Mouse (Mus musculus): ENCODE data around the gene Nfat5. TPM values are rescaled to one million over a fixed set of nuclear protein-coding genes. Genes with fewer than 3 reads are reported as not detected.

The Nfat5 gene
- 8.4 and 8.9 TPM in 2 replicates for polyA plus RNA-seq (2012; rRNA removed)

GRCm38 (mm10) chr8:107292928-107293601 lies at the start of gene Nfat5:
TSS of gene Nfat5 (plus strand) at chr8:107293470.

GRCm38 (mm10) chr8:107403038-107403781 lies 109.9 kb downstream of the Nfat5 start, which contains the start of gene Nqo1:
TSS of gene Nqo1 (minus strand) at chr8:107403206.

GRCm38 (mm10) chr8:107424597-107425229 lies 131.4 kb downstream of the Nfat5 start, which contains the start of gene Nob1:
TSS of gene Nob1 (minus strand) at chr8:107425051.

Other genes with a start within 250 kb of the Nfat5 start
- gene Pdf, start 244.9 kb upstream of the Nfat5 start, polyA plus RNA-seq (2012; rRNA removed), result 45.9 and 59.2 TPM in 2 replicates
- gene Cog8, start 236.8 kb upstream of the Nfat5 start, polyA plus RNA-seq (2012; rRNA removed), result 28.2 and 31.2 TPM in 2 replicates
- 16.5 and 23.6 TPM in 2 replicates for gene Nip7, start 236.6 kb upstream of the Nfat5 start, polyA plus RNA-seq (2012; rRNA removed)
- gene Tmed6, start 227.8 kb upstream of the Nfat5 start, polyA plus RNA-seq (2012; rRNA removed), result 3.2 and 5.4 TPM in 2 replicates
- 6.1 and 6.8 TPM in 2 replicates for gene Terf2, start 196.9 kb upstream of the Nfat5 start, polyA plus RNA-seq (2012; rRNA removed)
- gene Cyb5b, start 142.8 kb upstream of the Nfat5 start, polyA plus RNA-seq (2012; rRNA removed), result 102 and 106 TPM in 2 replicates
- gene Nqo1, start 109.7 kb downstream of the Nfat5 start, polyA plus RNA-seq (2012; rRNA removed), result 16.4 and 16.5 TPM in 2 replicates
- gene Nob1, start 131.6 kb downstream of the Nfat5 start, polyA plus RNA-seq (2012; rRNA removed), result 16.0 and 20.9 TPM in 2 replicates
- gene Wwp2, start 142.9 kb downstream of the Nfat5 start, polyA plus RNA-seq (2012; rRNA removed), result 75.7 and 80.5 TPM in 2 replicates

Measured in colon, adult 2 months (tissue).